Mouse (Mus musculus): ENCODE data around the gene Tiparp. TPM values are rescaled to one million over a fixed set of nuclear protein-coding genes. Genes with fewer than 3 reads are reported as not detected.

The Tiparp gene
- polyA plus RNA-seq (2015; fragmentation: Nextera tagmentation; extraction: Ambion mirVana): 18.3 and 21.4 TPM in 2 replicates

GRCm38 (mm10) chr3:65527691-65528601, at the start of gene Tiparp:
Tiparp (plus strand) TSS chr3:65528410.

Other genes starting within 250 kb of the Tiparp start
- gene Ssr3, start 135.8 kb upstream of the Tiparp start, polyA plus RNA-seq (2015; fragmentation: Nextera tagmentation; extraction: Ambion mirVana): 125 and 131 TPM in 2 replicates
- gene Lekr1, start 137.8 kb downstream of the Tiparp start, polyA plus RNA-seq (2015; fragmentation: Nextera tagmentation; extraction: Ambion mirVana): 7.3 and 8.3 TPM in 2 replicates